Mouse (Mus musculus) hindbrain, embryonic 15.5 days (tissue): ENCODE results near the gene Gm14327. TPM values are rescaled to one million over a fixed set of nuclear protein-coding genes. Genes with fewer than 3 reads are reported as not detected.
"Not testable (repeated sequence)": the region's sequence is repeated elsewhere in the genome, so short reads cannot be mapped to it uniquely, and the experiment has no call there.

Experiments used
- ATAC-seq: fragments of 200-750 bp; cut with Nextera tagmentation; 2 replicates; pipeline ENCODE4 v1.8.0; 2017; ENCODE audit warnings: low read depth, moderate number of reproducible peaks, moderate TSS enrichment; ENCODE audit not compliant: low FRiP score
- H3K27ac ChIP-seq: fragments of 300-500 bp; sonication (generic); replicated peaks from 2 replicates; pipeline ENCODE4 v1.5.1; 2015; ENCODE audit warnings: mild to moderate bottlenecking, inconsistent platforms
- H3K27me3 ChIP-seq: fragments of 300-500 bp; sonication (generic); 2 replicates; pipeline ENCODE4 v1.6.1; 2015; ENCODE audit warnings: control low read depth, inconsistent platforms
- H3K36me3 ChIP-seq: fragments of 300-500 bp; sonication (generic); 2 replicates; pipeline ENCODE4 v1.6.1; 2015; ENCODE audit warnings: control low read depth, inconsistent platforms
- H3K4me1 ChIP-seq: fragments of 300-500 bp; sonication (generic); replicated peaks from 2 replicates; pipeline ENCODE4 v1.6.1; 2015; ENCODE audit warnings: control low read depth, inconsistent platforms
- H3K4me2 ChIP-seq: fragments of 300-500 bp; sonication (generic); 2 replicates; pipeline ENCODE4 v1.6.1; 2015; ENCODE audit warnings: moderate library complexity, mild to moderate bottlenecking, inconsistent platforms
- H3K4me3 ChIP-seq: fragments of 300-500 bp; sonication (generic); 2 replicates; pipeline ENCODE4 v1.5.1; 2015; ENCODE audit warnings: mild to moderate bottlenecking, inconsistent platforms
- H3K9ac ChIP-seq: fragments of 300-500 bp; sonication (generic); 2 replicates; pipeline ENCODE4 v1.6.1; 2015; ENCODE audit warnings: inconsistent platforms
- H3K9me3 ChIP-seq: fragments of 300-500 bp; sonication (generic); 2 replicates; pipeline ENCODE4 v1.6.1; 2016; ENCODE audit warnings: control low read depth, inconsistent platforms
- WGBS: fragments of 180-500 bp; shearing (Covaris S2); methylation state at CpG from one replicate; pipeline ENCODE4 v1.1.7; 2015; 5-methylcytosine and 5-hydroxymethylcytosine counted together
- polyA plus RNA-seq: library from polyadenylated mRNA; unstranded; fragments of >200 nt; fragmentation: Nextera tagmentation; extraction: Ambion mirVana; gene quantifications from 2 replicates; pipeline ENCODE4 v1.2.1, GENCODE M21; 2015

The Gm14327 gene
- 2.2 and 2.9 TPM in 2 replicates for polyA plus RNA-seq

GRCm38 (mm10) chr2:177897046-177897578 is at the start of gene Gm14327:
TSS of gene Gm14327 (plus strand) at chr2:177897096.
- Histone ChIP-seq H3K4me2 (0 out of 2 replicates have a peak within 1 kb of the TSS, but pooled peaks have one; percentile 21), H3K4me3 (peak within 1 kb of the TSS; percentile 20)
- not testable (repeated sequence) for H3K9ac ChIP-seq, H3K9me3 ChIP-seq, ATAC-seq, H3K27ac ChIP-seq, H3K27me3 ChIP-seq, H3K36me3 ChIP-seq, H3K4me1 ChIP-seq
- WGBS: 55% methylated on average over 11 of the region's 13 CpGs

- not testable (repeated sequence) for H3K4me1 ChIP-seq, H3K27me3 ChIP-seq, ATAC-seq, H3K36me3 ChIP-seq, H3K9ac ChIP-seq, H3K4me3 ChIP-seq, H3K9me3 ChIP-seq, H3K4me2 ChIP-seq, H3K27ac ChIP-seq
- 83% methylated on average over 2 of the region's 2 CpGs for WGBS
These were observed 34.6 kb upstream of the Gm14327 start for GRCm38 (mm10) chr2:177862254-177862653.

GRCm38 (mm10) chr2:177887743-177888142 is 9.2 kb upstream of the Gm14327 start:
- H3K36me3 ChIP-seq, H3K4me3 ChIP-seq, ATAC-seq, H3K27ac ChIP-seq, H3K9me3 ChIP-seq, H3K9ac ChIP-seq, H3K4me2 ChIP-seq, H3K27me3 ChIP-seq, H3K4me1 ChIP-seq: not testable (repeated sequence)
- 91% methylated on average over 14 of the region's 14 CpGs for WGBS

- not testable (repeated sequence) for H3K4me1 ChIP-seq, H3K4me3 ChIP-seq, H3K27ac ChIP-seq, H3K9ac ChIP-seq, H3K27me3 ChIP-seq, H3K36me3 ChIP-seq, ATAC-seq, H3K4me2 ChIP-seq, H3K9me3 ChIP-seq
- 82% methylated on average over 2 of the region's 3 CpGs for WGBS
These were observed 1.3 kb downstream of the Gm14327 start for GRCm38 (mm10) chr2:177898171-177898570.

- not testable (repeated sequence) for H3K4me3 ChIP-seq, H3K9me3 ChIP-seq, H3K36me3 ChIP-seq, ATAC-seq, H3K27me3 ChIP-seq, H3K4me2 ChIP-seq, H3K4me1 ChIP-seq, H3K9ac ChIP-seq, H3K27ac ChIP-seq
- WGBS: no CpG with 5 or more reads among the region's 12 CpGs
These were observed 6.4 kb downstream of the Gm14327 start for GRCm38 (mm10) chr2:177903276-177903675.

GRCm38 (mm10) chr2:177925563-177926103 is 28.7 kb downstream of the Gm14327 start, which contains the start of gene Zfp972:
TSS of gene Zfp972 (minus strand) at chr2:177925613.
- not testable (repeated sequence) for ATAC-seq, H3K36me3 ChIP-seq, H3K9ac ChIP-seq, H3K4me2 ChIP-seq, H3K4me3 ChIP-seq, H3K27ac ChIP-seq, H3K4me1 ChIP-seq, H3K9me3 ChIP-seq, H3K27me3 ChIP-seq
- 76% methylated on average over 4 of the region's 5 CpGs for WGBS

Other genes starting within 250 kb of the Gm14327 start
- gene Gm14322, start 137.8 kb upstream of the Gm14327 start, polyA plus RNA-seq: 7.2 and 7.4 TPM in 2 replicates
- gene Gm14325, start 56.8 kb upstream of the Gm14327 start, polyA plus RNA-seq: 41.3 and 42.0 TPM in 2 replicates
- gene Zfp972, start 28.5 kb downstream of the Gm14327 start, polyA plus RNA-seq: 0.47 TPM in 1 of 2 replicates, not detected in the other
- gene Gm14326, start 60.2 kb downstream of the Gm14327 start, polyA plus RNA-seq: 15.8 and 16.8 TPM in 2 replicates
- 11.2 and 11.6 TPM in 2 replicates for gene Zfp971, start 126.2 kb downstream of the Gm14327 start, polyA plus RNA-seq
- 15.1 and 16.4 TPM in 2 replicates for gene Zfp931, start 181.4 kb downstream of the Gm14327 start, polyA plus RNA-seq
- 53.7 and 54.8 TPM in 2 replicates for gene Phactr3, start 221.9 kb downstream of the Gm14327 start, polyA plus RNA-seq